Mouse (Mus musculus) CH12.LX (cell line): ENCODE data around the gene Tmem8b.

Experiments used
- CTCF ChIP-seq, 2 experiments: IDR thresholded peaks in 1 of 2; conservative IDR thresholded peaks in 1 of 2; 2 replicates each; pipeline ENCODE4 v1.5.1; 2011 to 2012; ENCODE audit warnings: low read depth in 2 of 2, low read length in 2 of 2, improper control_type of control experiment in 1 of 2, inconsistent platforms in 1 of 2, mild to moderate bottlenecking in 1 of 2, moderate library complexity in 1 of 2
- E2F4 ChIP-seq: IDR thresholded peaks from 2 replicates; pipeline ENCODE4 v1.6.1; 2011; ENCODE audit warnings: low read depth, low read length, improper control_type of control experiment; ENCODE audit not compliant: insufficient replicate concordance
- EP300 ChIP-seq: IDR thresholded peaks from 2 replicates; pipeline ENCODE4 v1.6.1; 2011; ENCODE audit warnings: low read length, improper control_type of control experiment
- HCFC1 ChIP-seq: IDR thresholded peaks from 2 replicates; pipeline ENCODE4 v1.6.1; 2012; ENCODE audit warnings: low read depth, mild to moderate bottlenecking, inconsistent platforms, low read length, improper control_type of control experiment
- POLR2A ChIP-seq: IDR thresholded peaks from 2 replicates; pipeline ENCODE4 v1.6.1; 2011; ENCODE audit warnings: low read depth, mild to moderate bottlenecking, improper control_type of control experiment, low read length
- RAD21 ChIP-seq: IDR thresholded peaks from 2 replicates; pipeline ENCODE4 v1.6.1; 2011; ENCODE audit warnings: low read depth, mild to moderate bottlenecking, low read length, improper control_type of control experiment, moderate library complexity
- TCF12 ChIP-seq: IDR thresholded peaks from 2 replicates; pipeline ENCODE4 v1.6.1; 2014; ENCODE audit warnings: low read depth, mild to moderate bottlenecking, inconsistent platforms, low read length, improper control_type of control experiment
- ZC3H11A ChIP-seq: IDR thresholded peaks from 2 replicates; pipeline ENCODE4 v1.6.1; 2012; ENCODE audit warnings: low read depth, mild to moderate bottlenecking, inconsistent platforms, low read length, improper control_type of control experiment

- TF ChIP-seq E2F4, result no peak
- TF ChIP-seq TCF12, result no peak
- no peak for TF ChIP-seq ZC3H11A
- no peak for TF ChIP-seq CTCF (conservative IDR thresholded peaks at IDR 0.05 in 1 of 2, IDR thresholded peaks at IDR 0.05 in 1 of 2; ENCODE audit: low read depth in 2 of 2, low read length in 2 of 2)
- TF ChIP-seq RAD21, result no peak
- no peak for TF ChIP-seq EP300
- TF ChIP-seq HCFC1, result no peak
- no peak for TF ChIP-seq POLR2A
These were observed 28.7 kb upstream of the Tmem8b start for GRCm38 (mm10) chr4:43640076-43640475.
